Mouse (Mus musculus): ENCODE results near the gene Efcab9. TPM values are rescaled to one million over a fixed set of nuclear protein-coding genes. Genes with fewer than 3 reads are reported as not detected.
A peak's percentile ranks its signal among the peaks of the same experiment; 100 is the strongest.

Gene Efcab9
- polyA plus RNA-seq, 1 experiment from 2014 or later, result 0.42 TPM

DNA sequence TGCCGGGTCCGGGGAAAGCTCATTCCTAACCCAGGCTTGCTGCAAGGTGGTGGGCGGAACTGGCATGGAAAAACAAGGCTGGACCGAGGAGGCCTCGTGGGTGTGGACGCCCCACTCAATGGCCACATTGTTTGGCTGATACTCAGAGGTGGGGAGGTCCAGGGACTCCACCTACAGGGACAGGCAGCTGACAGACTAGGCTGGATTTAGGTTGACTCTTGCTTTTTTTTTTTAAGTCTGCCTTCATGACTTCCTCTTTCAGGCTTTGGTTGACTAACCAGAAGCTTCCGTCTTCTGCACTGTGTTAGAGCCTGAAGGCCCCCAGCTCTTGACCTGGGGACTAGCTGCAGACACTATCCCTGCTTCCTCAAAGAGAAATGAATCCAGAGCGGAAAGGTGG is 33.2 kb upstream of the Efcab9 start:
- WGBS, result 47% methylated on average over 8 of the region's 8 CpGs
- H3K4me1 ChIP-seq, result peaks cover 47% of the 10 kb centered on the region
- no peaks in the 10 kb centered on the region for H3K9me3 ChIP-seq (replicated peaks)
- H3K27me3 ChIP-seq, result no peaks in the 10 kb centered on the region
- ATAC-seq (replicated peaks; ENCODE audit: low FRiP score), result peak; percentile 27; the same call in 1 of the 2 replicates
- H3K9ac ChIP-seq, result no peak overlapping the region
- no peaks in the 10 kb centered on the region for H3K36me3 ChIP-seq
- no peak overlapping the region for H3K4me3 ChIP-seq (replicated peaks)
- H3K4me2 ChIP-seq, result no peak overlapping the region
- peak overlapping the region; percentile 19; the same call in 1 of the 2 replicates for H3K27ac ChIP-seq

DNA sequence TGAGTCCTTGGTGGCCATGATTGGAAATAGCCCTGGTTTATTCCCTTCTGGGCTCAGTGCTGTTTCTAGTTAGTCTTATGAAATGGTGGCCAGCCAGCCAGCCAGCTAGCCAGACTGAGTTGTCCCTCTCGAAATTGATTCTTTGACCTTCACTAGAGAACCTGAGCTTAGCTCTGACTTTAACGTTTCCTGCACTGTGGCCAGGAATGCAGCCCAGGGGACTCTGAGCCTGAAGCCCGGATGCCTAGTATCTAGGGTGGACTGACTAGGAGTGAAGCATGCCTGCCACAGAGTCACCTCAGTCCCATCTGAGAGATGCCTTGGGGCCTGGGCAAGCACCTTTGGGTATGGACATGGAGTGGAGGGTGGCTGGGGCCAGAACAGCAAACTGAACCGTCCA is 32.7 kb upstream of the Efcab9 start:
- Histone ChIP-seq H3K27ac (peak overlapping the region; percentile 19), H3K9ac (no peak overlapping the region), H3K4me1 (peaks cover 47% of the 10 kb centered on the region), H3K27me3 (no peaks in the 10 kb centered on the region), H3K9me3 (replicated peaks) (no peaks in the 10 kb centered on the region), H3K36me3 (no peaks in the 10 kb centered on the region), H3K4me3 (replicated peaks) (no peak overlapping the region), H3K4me2 (no peak overlapping the region)
- no peak for ATAC-seq (replicated peaks; ENCODE audit: low FRiP score)
- WGBS, result 39% methylated on average over 4 of the region's 4 CpGs

DNA sequence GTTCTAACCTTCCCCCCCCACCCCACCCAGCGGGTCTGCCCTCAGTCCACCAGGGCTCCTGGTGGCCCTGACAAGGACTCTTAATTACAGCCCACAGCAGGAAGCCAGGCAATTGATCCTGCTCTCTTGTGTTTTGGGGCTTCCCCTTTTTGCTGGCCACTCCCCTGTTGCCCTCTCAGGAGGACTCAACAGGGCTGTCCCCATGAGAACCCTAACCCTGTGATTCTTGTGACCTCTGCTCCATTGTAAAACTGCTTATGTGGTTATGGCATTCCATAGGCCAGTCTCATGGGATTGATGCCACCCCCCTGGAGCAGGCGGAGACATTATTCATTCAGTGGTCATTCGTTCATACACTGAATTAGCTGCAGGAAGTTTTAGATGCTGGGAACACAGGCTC is 31.8 kb upstream of the Efcab9 start:
- no peak for ATAC-seq (replicated peaks; ENCODE audit: low FRiP score)
- no peak overlapping the region for H3K9ac ChIP-seq
- WGBS, result 40% methylated on average over 3 of the region's 3 CpGs

GRCm38 (mm10) chr11:32562706-32563105 is 30.8 kb upstream of the Efcab9 start:
- no peaks in the 10 kb centered on the region for H3K27me3 ChIP-seq
- WGBS, result 72% methylated on average over 5 of the region's 5 CpGs
- H3K4me3 ChIP-seq (replicated peaks), result no peak overlapping the region
- H3K36me3 ChIP-seq, result no peaks in the 10 kb centered on the region
- H3K4me1 ChIP-seq, result peaks cover 46% of the 10 kb centered on the region
- no peak overlapping the region for H3K9ac ChIP-seq
- H3K9me3 ChIP-seq (replicated peaks), result no peaks in the 10 kb centered on the region
- H3K4me2 ChIP-seq, result no peak overlapping the region
- no peak for ATAC-seq (replicated peaks; ENCODE audit: low FRiP score)
- no peak overlapping the region for H3K27ac ChIP-seq

More for the DNA sequence above, 31.8 kb upstream of the Efcab9 start:
- no peaks in the 10 kb centered on the region for H3K36me3 ChIP-seq
- H3K4me3 ChIP-seq (replicated peaks), result no peak overlapping the region
- no peaks in the 10 kb centered on the region for H3K9me3 ChIP-seq (replicated peaks)
- no peaks in the 10 kb centered on the region for H3K27me3 ChIP-seq
- no peak overlapping the region for H3K4me2 ChIP-seq
- H3K4me1 ChIP-seq, result peaks cover 50% of the 10 kb centered on the region
- H3K27ac ChIP-seq, result no peak overlapping the region

DNA sequence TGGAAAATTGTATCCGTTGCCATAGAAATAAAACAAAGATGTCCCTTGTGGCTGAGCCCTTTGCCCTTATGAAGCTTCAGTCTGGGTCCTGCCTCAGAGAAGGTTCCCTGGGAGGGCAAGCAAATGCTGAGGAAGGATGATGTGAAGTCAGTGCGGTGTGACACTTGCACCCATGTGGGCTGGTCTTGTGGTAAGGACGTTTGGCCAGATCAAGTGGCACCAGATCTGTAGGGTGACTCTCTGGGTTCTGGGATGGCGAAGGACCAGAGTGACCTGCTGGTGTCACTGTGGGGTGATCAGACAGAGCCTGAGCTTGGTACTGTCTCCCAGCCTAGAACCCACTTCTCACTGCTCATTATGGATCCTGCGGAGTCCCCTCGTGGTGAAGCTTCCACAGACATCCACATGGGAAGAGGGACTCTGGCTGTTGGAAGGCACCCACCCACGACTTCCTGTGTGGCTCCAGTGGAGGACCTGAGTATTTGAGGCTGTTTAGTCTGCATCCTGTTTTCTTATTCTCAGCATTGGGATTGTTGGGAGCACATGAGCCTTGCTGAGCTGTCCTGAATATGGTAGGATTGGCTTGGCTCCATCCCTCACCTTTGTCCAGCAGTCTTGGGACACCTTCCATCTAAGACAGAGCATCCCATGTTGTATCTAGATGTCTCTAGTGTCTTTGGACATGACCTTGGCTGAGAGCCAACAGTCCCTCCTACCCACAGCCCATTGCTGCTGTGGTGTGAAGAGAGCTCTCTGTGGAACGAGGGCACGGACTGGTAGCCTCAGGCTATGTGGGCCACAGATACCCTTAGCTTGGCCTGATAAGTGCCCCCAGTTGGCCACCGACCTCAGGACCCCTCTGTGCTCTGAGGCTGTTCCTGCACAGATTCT is 29.8 kb upstream of the Efcab9 start:
- no peak for ATAC-seq (replicated peaks; ENCODE audit: low FRiP score)
- peaks cover 43% of the 10 kb centered on the region for H3K4me1 ChIP-seq
- H3K9me3 ChIP-seq (replicated peaks), result no peaks in the 10 kb centered on the region
- H3K36me3 ChIP-seq, result no peaks in the 10 kb centered on the region
- H3K9ac ChIP-seq, result no peak overlapping the region
- no peaks in the 10 kb centered on the region for H3K27me3 ChIP-seq
- 76% methylated on average over 10 of the region's 10 CpGs for WGBS
- H3K27ac ChIP-seq, result no peak overlapping the region
- no peak overlapping the region for H3K4me2 ChIP-seq
- H3K4me3 ChIP-seq (replicated peaks), result no peak overlapping the region

DNA sequence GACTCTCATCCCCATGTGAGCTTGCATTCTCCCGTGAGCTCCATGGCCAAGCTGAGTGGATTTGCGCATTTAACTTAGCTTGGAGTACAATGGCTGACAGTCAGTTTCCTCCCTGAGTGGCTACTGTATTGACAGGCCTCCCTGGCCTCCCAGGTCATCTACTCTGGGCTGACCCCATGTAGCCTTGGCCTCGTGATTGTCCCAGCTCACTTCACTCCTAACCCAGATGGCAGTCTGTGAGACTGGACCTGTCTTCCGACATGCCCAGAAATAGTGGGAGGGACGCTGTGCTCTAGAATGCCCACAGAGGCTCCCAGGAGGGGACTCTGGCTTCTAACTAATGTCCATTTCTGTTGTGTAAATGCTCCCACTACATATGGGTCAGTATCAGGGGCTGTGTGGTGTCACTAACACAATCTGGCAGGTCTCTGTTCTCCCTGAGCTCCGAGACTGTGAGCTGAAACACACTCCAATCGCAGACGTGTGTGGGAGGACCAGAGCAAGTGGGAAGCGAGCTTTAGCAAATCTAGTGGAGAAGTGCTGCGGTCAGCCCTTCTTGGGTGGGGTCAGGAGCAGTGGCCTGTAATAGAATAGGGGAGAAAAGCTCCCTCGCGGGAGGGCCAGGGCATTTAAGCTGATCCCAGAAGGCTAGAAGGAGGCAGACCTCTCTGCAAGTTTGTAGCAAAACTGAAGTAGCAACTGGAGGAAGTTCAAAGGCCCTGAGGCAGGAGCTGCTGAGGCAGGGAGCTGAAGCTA is 28.3 kb upstream of the Efcab9 start:
- no peak for ATAC-seq (replicated peaks; ENCODE audit: low FRiP score)
- WGBS, result 64% methylated on average over 12 of the region's 12 CpGs
- Histone ChIP-seq H3K9ac (no peak overlapping the region), H3K4me3 (replicated peaks) (no peak overlapping the region), H3K27ac (no peak overlapping the region), H3K9me3 (replicated peaks) (no peaks in the 10 kb centered on the region), H3K4me2 (no peak overlapping the region), H3K36me3 (no peaks in the 10 kb centered on the region), H3K27me3 (no peaks in the 10 kb centered on the region), H3K4me1 (peaks cover 42% of the 10 kb centered on the region)

GRCm38 (mm10) chr11:32558677-32559076 is 26.8 kb upstream of the Efcab9 start:
- H3K9ac ChIP-seq, result no peak overlapping the region
- H3K4me1 ChIP-seq, result peaks cover 32% of the 10 kb centered on the region
- H3K36me3 ChIP-seq, result no peaks in the 10 kb centered on the region
- H3K4me3 ChIP-seq (replicated peaks), result no peak overlapping the region
- no peak overlapping the region for H3K27ac ChIP-seq
- 28% methylated on average over 8 of the region's 8 CpGs for WGBS
- no peak for ATAC-seq (replicated peaks; ENCODE audit: low FRiP score)
- H3K4me2 ChIP-seq, result no peak overlapping the region
- no peaks in the 10 kb centered on the region for H3K9me3 ChIP-seq (replicated peaks)
- no peaks in the 10 kb centered on the region for H3K27me3 ChIP-seq

DNA sequence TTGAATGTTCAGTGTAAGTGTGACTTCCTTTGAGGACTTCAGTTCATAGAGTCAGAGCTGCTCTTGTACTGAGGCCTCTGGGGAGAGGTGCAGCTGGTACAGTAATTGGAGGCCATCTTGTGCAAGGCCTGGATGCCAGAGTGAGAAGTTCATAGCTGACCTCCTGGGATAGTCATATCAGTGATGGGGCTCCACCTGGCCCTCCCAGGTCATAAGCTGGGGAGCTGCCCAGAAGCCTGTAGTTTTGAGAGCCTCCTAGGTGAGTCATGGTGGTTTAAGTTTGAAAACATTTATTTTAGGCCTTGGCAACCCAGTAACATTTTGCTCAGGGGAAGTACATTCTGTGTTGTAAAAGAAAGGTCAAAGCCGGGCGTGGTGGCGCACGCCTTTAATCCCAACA is 26.1 kb upstream of the Efcab9 start:
- Histone ChIP-seq H3K36me3 (no peaks in the 10 kb centered on the region), H3K4me2 (no peak overlapping the region), H3K27ac (no peak overlapping the region), H3K9ac (no peak overlapping the region), H3K27me3 (no peaks in the 10 kb centered on the region), H3K4me1 (peaks cover 32% of the 10 kb centered on the region), H3K4me3 (replicated peaks) (no peak overlapping the region), H3K9me3 (replicated peaks) (no peaks in the 10 kb centered on the region)
- no peak for ATAC-seq (replicated peaks; ENCODE audit: low FRiP score)
- 98% methylated on average over 4 of the region's 4 CpGs for WGBS

- Histone ChIP-seq H3K9ac (no peak overlapping the region), H3K9me3 (replicated peaks) (no peaks in the 10 kb centered on the region), H3K27ac (no peak overlapping the region), H3K4me2 (no peak overlapping the region), H3K4me3 (replicated peaks) (no peak overlapping the region), H3K36me3 (no peaks in the 10 kb centered on the region), H3K4me1 (peaks cover 33% of the 10 kb centered on the region), H3K27me3 (no peaks in the 10 kb centered on the region)
- ATAC-seq (replicated peaks; ENCODE audit: low FRiP score), result no peak
- 65% methylated on average over 10 of the region's 10 CpGs for WGBS
Observed at GRCm38 (mm10) chr11:32556333-32556990, 24.6 kb upstream of the Efcab9 start.

DNA sequence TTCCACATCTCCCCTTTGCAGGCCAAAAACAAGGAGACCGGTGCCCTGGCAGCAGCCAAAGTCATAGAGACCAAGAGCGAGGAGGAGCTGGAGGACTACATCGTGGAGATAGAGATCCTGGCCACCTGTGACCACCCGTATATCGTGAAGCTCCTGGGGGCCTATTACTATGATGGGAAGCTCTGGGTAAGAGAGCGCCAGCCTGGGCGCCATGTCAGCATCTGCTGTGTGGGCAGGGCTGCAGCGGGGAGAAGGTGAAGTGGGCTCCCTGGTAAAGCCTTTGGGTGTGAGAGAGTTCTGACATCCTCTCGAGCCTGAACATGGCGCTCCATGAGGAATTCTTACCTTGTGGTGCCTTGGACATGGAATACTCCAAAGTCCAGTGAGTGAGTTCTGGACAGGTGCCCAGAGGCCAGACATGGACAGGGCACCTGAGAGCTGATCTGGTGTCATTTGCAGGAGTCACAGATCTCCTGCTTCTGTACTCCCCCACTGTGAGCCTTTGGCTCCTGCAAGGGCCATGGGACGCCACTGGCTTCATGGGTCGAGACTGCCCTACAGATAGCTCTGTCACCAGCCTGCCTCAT is 23.3 kb upstream of the Efcab9 start:
- H3K4me1 ChIP-seq, result peaks cover 44% of the 10 kb centered on the region
- no peaks in the 10 kb centered on the region for H3K27me3 ChIP-seq
- ATAC-seq (replicated peaks; ENCODE audit: low FRiP score), result no peak

GRCm38 (mm10) chr11:32554141-32555091 is 22.5 kb upstream of the Efcab9 start:
- Histone ChIP-seq H3K9me3 (replicated peaks) (no peaks in the 10 kb centered on the region), H3K4me3 (replicated peaks) (no peak overlapping the region), H3K27me3 (no peaks in the 10 kb centered on the region), H3K4me2 (no peak overlapping the region), H3K4me1 (peaks cover 47% of the 10 kb centered on the region), H3K9ac (no peak overlapping the region), H3K27ac (no peak overlapping the region), H3K36me3 (no peaks in the 10 kb centered on the region)
- ATAC-seq (replicated peaks; ENCODE audit: low FRiP score), result no peak
- WGBS, result 78% methylated on average over 14 of the region's 14 CpGs

More for the DNA sequence above, 23.3 kb upstream of the Efcab9 start:
- 86% methylated on average over 12 of the region's 12 CpGs for WGBS
- H3K9ac ChIP-seq, result no peak overlapping the region
- H3K4me2 ChIP-seq, result no peak overlapping the region
- no peaks in the 10 kb centered on the region for H3K9me3 ChIP-seq (replicated peaks)
- no peaks in the 10 kb centered on the region for H3K36me3 ChIP-seq
- H3K4me3 ChIP-seq (replicated peaks), result no peak overlapping the region
- H3K27ac ChIP-seq, result no peak overlapping the region
